Mouse (Mus musculus): ENCODE measurements around the gene Brd7.
A peak's percentile ranks its signal among the peaks of the same experiment; 100 is the strongest.

Gene Brd7

DNA sequence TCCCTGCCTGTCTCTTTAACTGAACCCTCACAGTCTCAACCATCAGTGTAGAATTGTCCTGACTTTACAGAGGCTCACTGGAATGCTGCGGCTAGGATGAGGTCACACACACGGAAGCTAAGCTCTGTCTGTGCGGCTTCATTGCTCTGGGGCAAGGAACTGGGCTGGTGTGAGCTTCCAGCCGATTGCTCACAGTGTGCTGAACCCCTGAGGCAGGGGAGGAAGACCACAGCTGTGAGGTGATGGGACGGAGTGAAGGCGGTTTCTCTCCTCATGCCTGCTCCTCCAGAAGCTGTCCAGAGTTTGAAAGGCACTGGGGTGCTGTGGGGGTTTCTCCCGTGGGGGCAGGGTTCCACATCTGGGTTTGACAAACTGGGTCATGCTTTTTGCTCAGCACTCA is 77.3 kb downstream of the Brd7 start:
- peak in 1 of 2 experiments; percentile 64 for DNase-seq (ENCODE audit: low spot score in 2 of 2)

DNA sequence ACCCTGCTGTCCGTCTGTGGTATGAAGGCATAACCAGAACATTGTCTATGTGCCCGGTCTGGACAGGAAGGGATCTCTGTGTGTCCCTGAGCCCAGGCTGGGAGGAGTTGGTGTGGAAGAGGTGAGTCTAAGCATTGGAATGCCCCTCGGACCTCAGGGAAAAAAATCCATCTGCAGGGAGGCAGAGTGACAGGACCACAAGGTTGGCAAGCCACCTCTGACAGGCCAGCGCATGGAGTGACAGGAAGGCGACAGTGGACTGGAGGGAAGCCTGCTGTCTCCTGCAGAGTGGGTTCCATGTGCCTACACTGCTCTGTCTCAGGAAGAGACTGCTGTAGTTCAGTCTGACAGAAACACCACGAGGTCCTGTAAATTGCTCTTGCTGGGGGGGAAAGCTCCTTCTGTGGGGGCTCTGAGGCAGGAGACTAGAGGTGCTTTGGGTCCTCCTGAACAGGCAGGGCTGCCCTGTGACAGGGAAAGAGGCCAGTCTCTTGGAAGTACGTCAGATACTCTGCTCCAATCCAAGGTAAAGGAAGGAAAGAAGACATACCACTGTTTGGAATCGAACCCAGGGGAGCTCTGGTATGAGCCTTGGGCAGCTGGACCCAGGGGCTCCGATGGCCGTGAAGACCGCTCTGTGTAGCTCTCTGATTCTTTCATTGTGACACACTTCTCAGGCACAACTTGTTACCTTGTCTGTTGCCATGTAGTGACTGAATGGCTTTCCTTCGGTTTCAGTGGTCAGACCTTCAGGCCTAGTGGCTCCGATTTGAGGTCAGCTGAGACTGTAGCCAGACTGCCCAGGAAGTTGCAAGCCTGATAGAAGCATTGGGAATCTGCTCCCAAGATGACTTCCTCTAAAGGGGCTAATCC is 78.5 kb downstream of the Brd7 start:
- no peak for DNase-seq (ENCODE audit: low spot score in 2 of 2)

DNA sequence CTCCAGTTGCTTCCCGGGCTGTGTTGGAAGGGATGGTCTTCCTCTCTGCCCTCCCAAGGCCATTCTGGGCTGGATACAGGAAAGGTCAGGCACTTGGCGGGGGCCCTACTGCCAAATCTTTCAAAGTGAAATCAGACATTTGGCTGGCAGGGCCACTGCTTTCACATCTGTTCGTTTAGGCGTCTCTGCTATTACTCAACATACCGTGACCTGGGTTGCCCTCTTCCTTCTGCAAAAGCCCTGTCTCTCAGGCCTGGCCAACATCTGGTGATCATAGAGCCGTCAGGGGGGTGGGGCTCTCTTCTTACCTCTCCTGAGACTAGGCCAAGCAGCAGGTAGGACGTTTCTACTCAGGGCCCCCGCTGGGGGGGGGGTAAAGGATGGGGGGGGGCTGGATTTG is 79.3 kb downstream of the Brd7 start:
- DNase-seq (ENCODE audit: low spot score in 2 of 2) = peak; percentile 53 to 74

Data from spleen, postnatal 4 days (tissue).